Mouse (Mus musculus) heart, adult 2 months (tissue): ENCODE data around the gene Plxdc2.
"Not testable (repeated sequence)": the region's sequence is repeated elsewhere in the genome, so short reads cannot be mapped to it uniquely, and the experiment has no call there.

Experiments used
- CTCF ChIP-seq: fragments of 200-600 bp; IDR thresholded peaks from 2 replicates; pipeline ENCODE4 v1.8.1; 2022; ENCODE audit warnings: antibody characterized with exemption, mild to moderate bottlenecking, moderate library complexity
- POLR2A ChIP-seq: fragments of 200-500 bp; IDR thresholded peaks from 2 replicates; pipeline ENCODE4 v1.6.1; 2011; ENCODE audit warnings: mild to moderate bottlenecking, low read depth, low read length, control low read depth; ENCODE audit not compliant: insufficient read depth

GRCm38 (mm10) chr2:16769149-16769548 is 413.0 kb downstream of the Plxdc2 start:
- TF ChIP-seq CTCF, POLR2A: not testable (repeated sequence)
